Mouse (Mus musculus) gastrocnemius, postnatal 36 days (tissue): ENCODE measurements around the gene Pbxip1. TPM values are rescaled to one million over a fixed set of nuclear protein-coding genes. Genes with fewer than 3 reads are reported as not detected.

Experiments used
- DNase-seq, 2 experiments: peaks; one replicate each; pipeline ENCODE4 v3.0.0; 2022
- intact Hi-C: fragments of 180-260 bp; cut with DNase I; formaldehyde crosslinking; loops from one replicate; pipeline ENCODE4 v1.15.1; 2025
- total RNA-seq, 2 experiments: library from RNA; stranded (reverse); gene quantifications; 2 replicates each; pipeline ENCODE4 v1.2.3; 2021

Pbxip1 gene
- total RNA-seq, 2 experiments from 2014 or later: 190 to 193 TPM

DNA sequence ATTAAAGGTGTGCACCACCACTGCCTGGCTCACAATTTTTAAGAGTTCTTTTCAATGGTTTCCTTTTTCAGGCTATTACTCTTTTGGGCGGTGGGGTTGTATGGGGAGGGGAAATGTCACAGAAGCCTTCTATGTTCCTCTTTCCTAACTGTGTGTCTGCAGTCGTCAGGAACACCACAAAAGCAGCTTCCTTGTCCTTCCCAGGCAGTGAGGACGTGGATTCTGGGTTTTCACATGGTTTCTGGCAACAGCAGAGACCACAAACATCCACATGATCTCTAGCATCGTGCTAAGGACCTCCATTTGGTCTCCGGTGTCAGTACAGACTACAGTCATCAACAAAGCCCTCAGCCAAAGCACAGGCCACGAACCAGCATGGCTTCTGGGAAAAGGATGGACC lies 37.3 kb downstream of the Pbxip1 start:
- DNase-seq: no peak
- intact Hi-C loops: no loop called here

DNA sequence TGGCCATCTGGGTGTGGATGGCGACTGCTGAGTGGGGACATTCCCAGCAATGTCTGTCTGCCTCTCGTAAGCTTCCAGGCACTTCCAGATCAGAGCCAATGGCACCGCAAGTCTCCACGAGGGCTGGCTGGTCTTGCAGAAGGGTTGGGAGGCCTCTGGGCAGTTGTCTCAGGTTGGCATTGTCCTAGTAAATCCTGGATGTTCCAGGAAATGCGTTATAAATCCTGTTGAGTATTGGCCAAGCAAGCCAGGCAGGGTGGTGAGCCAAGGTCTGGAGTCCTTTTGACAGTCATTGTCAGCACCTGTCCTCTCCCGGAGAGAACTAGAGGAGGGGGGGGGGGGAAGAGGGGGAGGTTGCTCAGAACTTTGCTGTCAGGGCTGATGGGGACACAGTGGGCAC lies 42.5 kb downstream of the Pbxip1 start:
- DNase-seq: no peak
- intact Hi-C loops: no loop called here

DNA sequence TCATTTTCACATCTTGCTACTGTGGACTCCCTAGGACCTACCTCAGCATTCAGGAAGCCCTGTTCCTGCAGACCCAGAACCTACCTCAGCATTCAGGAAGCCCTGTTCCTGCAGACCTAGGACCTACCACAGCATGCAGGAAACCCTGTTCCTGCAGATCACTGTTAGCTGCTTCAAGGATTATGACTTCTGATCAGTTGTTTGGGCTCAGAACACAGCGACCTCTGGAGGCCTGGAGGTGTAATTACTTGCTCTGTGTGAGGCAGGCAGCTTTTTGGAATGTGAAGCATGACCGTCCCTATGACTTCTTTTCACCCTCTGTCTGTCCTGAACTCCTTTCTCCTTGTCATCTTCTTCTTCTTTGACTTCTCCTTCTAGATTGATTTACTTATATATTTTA lies 45.0 kb downstream of the Pbxip1 start:
- intact Hi-C loops: no loop called here
- DNase-seq: no peak

DNA sequence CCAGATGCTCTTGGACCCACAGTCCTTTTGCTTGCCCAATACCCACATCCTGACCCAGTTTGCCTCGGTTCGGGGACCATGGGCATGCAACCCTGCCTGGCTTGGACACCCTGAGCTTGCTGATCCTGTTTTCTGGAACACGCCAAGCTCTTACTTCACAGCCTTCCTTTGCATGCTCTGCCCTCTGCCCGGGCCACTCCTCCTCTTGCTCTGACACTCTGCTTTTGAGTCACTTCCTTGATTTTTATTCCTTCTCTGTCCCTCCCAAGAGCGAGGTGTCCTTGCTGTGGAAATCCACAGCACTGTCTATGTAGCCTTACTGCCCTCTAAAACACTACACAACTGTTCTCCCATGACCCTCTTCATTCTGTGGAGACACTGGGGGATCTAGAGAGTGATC lies 45.7 kb downstream of the Pbxip1 start:
- no peak for DNase-seq
- intact Hi-C loops: no loop called here

DNA sequence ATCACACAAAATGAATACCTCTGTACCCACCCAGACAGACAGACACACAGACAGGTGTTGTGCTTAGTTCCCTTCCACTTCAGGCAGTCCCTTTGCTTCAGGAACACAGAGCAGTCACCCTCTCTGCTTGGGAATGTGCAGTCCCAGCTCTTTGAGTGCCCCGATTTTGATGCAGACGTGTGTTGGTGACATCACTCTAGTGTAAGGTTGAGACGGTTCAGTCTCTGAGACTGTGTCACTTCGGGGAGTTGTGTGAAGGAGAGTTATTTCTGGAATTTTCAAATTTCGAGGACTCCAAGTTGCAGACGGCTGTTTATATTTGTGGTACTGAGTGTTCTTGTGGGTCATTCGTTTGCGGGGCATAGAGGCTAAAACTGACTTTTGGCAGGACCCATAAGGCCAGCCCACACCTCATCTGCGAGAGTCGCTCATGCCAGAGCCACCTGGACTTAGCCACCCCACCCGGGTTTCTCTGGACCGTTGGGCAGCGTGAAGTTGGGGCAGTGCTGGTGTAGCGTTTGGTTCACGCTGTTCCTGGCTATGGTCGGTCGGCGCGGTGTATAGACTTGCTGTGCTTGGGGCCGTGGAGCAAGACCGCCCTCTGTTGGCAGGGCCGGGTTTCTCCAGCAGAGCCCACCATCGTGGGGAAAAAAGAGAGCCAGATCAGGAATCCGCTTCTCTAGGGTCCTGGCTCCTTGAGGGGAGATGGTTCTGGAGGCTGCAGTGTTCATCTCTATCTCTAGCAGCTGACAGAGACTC lies 48.4 kb downstream of the Pbxip1 start:
- DNase-seq: peak; percentile 62 to 75
- intact Hi-C loops: loop anchor here (2.0 to 5.0 kb wide), 4 partner anchors 28 to 168 kb away; no protein-coding TSS in a partner anchor

DNA sequence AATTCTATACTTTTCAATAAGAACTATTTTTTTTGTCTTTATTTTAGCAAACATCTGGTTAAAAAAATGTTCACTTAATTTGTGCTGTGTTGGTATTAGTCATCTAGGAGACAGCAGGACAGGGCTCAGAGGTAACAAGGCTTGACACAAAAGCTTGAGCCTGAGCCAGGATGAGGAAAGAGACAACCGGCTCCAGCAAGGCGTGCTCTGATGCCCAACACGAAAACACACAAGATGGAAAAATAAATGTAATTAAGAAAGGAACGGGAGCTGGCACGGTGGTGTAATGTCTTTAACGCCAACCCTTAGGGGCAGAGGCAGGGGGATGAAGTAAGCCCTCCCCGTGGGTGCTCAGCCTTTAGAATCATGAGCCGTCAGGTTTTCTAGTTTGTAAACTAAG lies 49.6 kb downstream of the Pbxip1 start:
- DNase-seq: no peak
- intact Hi-C loops: loop anchor here (5.0 kb wide), 2 partner anchors 109 to 169 kb away; no protein-coding TSS in a partner anchor

DNA sequence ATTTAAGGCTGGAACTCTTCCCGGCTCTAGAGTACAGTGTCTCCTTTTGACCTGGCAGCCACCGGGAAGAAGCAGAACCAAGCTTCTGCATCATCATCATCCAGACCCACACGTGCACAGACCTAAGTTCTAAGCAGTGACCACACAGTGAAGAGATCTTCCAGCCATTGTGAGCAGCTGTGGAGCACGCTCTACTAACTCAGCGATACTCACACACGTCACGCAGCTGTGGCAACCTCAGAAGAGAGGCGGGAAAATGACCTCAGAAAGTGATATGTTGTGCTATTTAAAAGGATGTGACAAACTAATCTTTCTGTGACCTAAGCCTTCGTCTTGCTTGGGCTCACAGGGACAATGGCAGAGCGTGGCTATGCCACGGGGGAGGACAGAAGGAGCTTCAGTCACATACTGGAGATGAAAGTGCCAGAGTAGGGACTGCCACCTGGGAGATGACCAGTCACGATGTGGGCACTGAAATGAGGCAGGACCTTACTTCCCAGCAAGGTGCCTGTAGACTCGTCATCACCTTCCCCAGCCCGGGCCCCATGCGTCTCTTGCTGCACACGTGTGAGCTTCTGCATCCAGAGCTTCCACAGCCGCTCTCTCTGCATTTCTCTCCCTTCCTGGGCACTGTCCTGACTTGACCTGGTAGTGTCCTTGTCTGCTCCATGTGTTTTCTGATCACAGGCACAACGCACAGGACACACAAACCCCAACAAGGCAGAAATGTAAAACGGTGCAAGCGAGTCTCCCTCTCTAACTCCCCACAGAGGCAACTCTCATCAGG lies 50.6 kb downstream of the Pbxip1 start:
- DNase-seq: no peak
- intact Hi-C loops: loop anchor here (5.0 kb wide), 2 partner anchors 110 to 170 kb away; no protein-coding TSS in a partner anchor

DNA sequence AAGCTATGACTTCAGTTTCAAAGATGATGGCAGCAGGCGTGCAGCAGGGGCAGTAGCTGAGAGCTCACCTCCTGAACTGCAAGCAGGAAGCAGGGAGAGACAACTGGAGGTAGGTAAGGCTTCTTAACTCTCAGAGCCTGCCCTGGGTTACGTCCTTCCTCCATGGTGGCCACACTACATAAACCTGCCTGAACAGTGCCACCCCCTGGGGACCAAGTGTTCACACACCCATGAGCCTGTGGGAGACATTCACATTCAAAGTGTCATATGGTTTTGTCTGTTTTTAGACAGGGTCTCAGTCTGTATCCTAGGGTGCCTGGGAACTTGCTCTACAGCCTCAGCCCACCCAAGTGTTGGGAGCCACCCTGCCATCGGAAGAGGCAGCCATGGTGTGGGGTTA lies 54.3 kb downstream of the Pbxip1 start:
- intact Hi-C loops: no loop called here
- DNase-seq: no peak

DNA sequence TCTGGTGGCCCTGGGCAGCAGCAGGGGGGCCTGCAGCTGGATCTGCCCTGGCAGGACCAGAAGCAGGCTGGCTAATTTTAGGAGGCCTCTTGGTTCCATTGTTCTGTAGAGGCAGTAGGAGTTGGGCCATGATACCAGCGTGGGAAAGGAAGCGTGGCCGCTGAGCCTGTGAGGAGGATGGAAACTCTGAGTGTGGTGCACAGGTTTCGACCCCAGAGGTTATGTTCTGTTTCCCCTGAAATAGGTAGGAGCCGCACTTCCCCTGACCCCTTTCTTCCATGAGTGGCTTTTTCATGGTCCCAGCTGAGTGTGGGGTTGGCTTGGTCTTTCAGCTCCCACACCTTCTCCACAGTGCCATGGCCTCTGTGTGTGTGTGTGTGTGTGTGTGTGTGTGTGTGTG lies 55.1 kb downstream of the Pbxip1 start:
- intact Hi-C loops: no loop called here
- no peak for DNase-seq

DNA sequence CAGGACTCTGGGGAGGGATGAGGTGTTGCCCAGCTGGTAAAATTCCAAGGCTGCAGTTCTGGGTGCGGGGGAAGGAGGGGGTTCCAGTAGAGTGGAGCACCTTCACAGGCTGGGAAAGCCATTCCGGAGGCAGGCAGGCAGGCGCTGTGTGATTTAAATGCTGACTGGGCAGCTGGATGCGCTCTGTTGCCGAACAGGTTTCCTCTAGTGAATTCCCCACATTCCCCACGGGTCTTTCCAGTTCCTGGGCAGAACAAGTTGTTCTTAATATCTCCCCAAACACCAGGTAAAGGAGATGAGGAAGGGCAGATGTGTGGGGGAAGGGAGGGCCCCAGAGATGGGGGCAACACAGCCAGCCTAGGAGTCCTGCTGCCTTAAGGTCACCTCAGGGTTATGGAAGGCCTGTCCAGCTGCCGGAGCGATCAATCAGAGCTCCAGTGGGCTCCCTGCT lies 56.2 kb downstream of the Pbxip1 start:
- intact Hi-C loops: no loop called here
- no peak for DNase-seq

DNA sequence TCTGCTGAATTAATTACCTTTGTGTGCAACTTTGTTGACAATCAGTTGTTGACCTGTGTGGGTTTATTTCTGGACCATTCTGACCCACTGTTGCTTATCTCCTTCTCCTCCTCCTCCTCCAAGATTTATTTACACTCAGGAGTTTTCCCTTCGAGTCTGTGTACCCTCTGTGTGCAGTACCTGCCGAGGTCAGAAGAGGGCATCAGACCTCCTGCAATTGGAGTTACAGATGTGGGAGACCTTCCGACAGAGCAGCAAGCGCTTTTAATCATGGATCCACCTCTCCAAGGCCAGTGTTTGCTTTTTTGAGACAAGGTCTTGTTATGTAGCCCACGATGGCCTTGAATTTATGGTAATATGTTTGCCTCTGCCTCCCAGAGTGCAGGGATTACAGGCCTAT lies 58.1 kb downstream of the Pbxip1 start:
- intact Hi-C loops: no loop called here
- DNase-seq: no peak

DNA sequence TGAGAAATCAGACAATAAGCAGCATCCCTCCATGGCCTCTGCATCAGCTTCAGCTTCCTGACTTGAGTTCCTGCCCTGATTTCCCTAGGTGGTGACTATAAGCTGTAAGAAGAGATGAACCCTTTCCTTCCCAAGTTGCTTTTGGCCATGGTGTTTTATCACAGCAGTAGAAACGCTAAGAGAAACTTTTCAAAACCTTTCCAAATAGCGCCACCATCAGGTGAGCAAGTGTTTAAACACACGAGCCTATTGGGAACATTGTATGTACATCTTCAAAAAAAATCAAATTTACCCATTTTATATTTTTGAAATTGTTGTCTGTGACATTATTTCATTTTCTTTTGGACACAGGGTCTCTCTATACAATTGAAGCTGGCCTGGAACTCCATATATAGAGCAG lies 59.9 kb downstream of the Pbxip1 start:
- no peak for DNase-seq
- intact Hi-C loops: no loop called here

DNA sequence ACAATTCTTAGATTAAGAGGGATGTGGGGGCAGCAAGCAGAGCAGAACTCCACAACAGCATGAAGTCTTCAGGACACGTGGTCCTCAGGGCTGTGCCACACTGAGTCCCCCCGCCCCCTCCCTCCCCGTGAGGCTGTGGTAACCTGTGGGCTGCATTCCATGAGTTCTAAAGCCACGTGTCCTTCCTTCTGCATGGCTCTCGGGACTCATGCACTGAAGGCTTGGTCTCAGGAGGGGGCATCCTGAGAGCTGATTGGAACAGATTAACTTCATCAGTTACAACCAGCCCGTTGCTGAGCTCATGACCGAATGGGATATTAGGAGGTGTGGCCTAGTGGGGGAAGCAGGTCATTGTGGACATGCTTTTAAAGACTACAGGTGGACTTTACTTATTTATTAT lies 63.2 kb downstream of the Pbxip1 start:
- no peak for DNase-seq
- intact Hi-C loops: no loop called here

Other genes with a start within 250 kb of the Pbxip1 start
- gene Gba, start 233.8 kb upstream of the Pbxip1 start, total RNA-seq: 10 to 100 TPM; 18.2 to 18.6 TPM
- gene Thbs3, start 221.5 kb upstream of the Pbxip1 start, total RNA-seq: 1 to 10 TPM; 6.9 to 8.0 TPM
- gene Mtx1, start 209.6 kb upstream of the Pbxip1 start, total RNA-seq: 10 to 100 TPM; 40.2 to 41.0 TPM
- under 1 TPM; 0.20 TPM for gene Muc1, start 207.6 kb upstream of the Pbxip1 start, total RNA-seq
- gene Krtcap2, start 190.7 kb upstream of the Pbxip1 start, total RNA-seq: 10 to 100 TPM; 58.3 to 63.3 TPM
- under 1 TPM; 0.15 to 0.17 TPM for gene Trim46, start 190.4 kb upstream of the Pbxip1 start, total RNA-seq
- 10 to 100 TPM; 16.6 to 23.2 TPM for gene Dpm3, start 177.3 kb upstream of the Pbxip1 start, total RNA-seq
- 1 to 10 TPM; 8.3 to 9.1 TPM for gene Slc50a1, start 166.1 kb upstream of the Pbxip1 start, total RNA-seq
- 10 to 100 TPM; 10.1 to 11.5 TPM for gene Efna1, start 155.6 kb upstream of the Pbxip1 start, total RNA-seq
- gene Efna3, start 113.7 kb upstream of the Pbxip1 start, total RNA-seq: not detected
- under 1 TPM in 1 of 2 experiments, not detected in 1; 0.15 TPM for gene Efna4, start 98.7 kb upstream of the Pbxip1 start, total RNA-seq
- gene Adam15, start 86.7 kb upstream of the Pbxip1 start, total RNA-seq: 10 to 100 TPM; 15.8 to 23.2 TPM
- gene Dcst2, start 74.7 kb upstream of the Pbxip1 start, total RNA-seq: not detected
- gene Dcst1, start 71.5 kb upstream of the Pbxip1 start, total RNA-seq: not detected
- gene Zbtb7b, start 41.9 kb upstream of the Pbxip1 start, total RNA-seq: 10 to 100 TPM; 23.4 to 24.5 TPM
- gene Lenep, start 33.9 kb upstream of the Pbxip1 start, total RNA-seq: under 1 TPM in 1 of 2 experiments, not detected in 1; 0.25 TPM
- gene Flad1, start 24.8 kb upstream of the Pbxip1 start, total RNA-seq: 10 to 100 TPM; 36.7 to 43.6 TPM
- gene Cks1b, start 18.3 kb upstream of the Pbxip1 start, total RNA-seq: 1 to 10 TPM; 3.4 to 4.8 TPM
- 10 to 100 TPM; 20.2 TPM for gene Shc1, start 18.3 kb upstream of the Pbxip1 start, total RNA-seq
- 10 to 100 TPM in 1 of 2 experiments, 1 to 10 TPM in 1; 8.4 to 11.2 TPM for gene Pygo2, start 6.5 kb upstream of the Pbxip1 start, total RNA-seq
- gene Pmvk, start 17.8 kb downstream of the Pbxip1 start, total RNA-seq: 1 to 10 TPM; 6.3 to 6.6 TPM
- 1 to 10 TPM; 1.6 to 2.0 TPM for gene Kcnn3, start 83.5 kb downstream of the Pbxip1 start, total RNA-seq